Mouse (Mus musculus) E14TG2a.4 (cell line): ENCODE measurements around the gene Kcnj9.

Experiments
- CTCF ChIP-seq: conservative IDR thresholded peaks from 2 replicates; pipeline ENCODE4 v1.5.1; 2014; ENCODE audit warnings: low read length
- NANOG ChIP-seq: IDR thresholded peaks from 2 replicates; pipeline ENCODE4 v1.6.1; 2014; ENCODE audit warnings: borderline replicate concordance, low read length, mixed read lengths
- POU5F1 ChIP-seq: IDR thresholded peaks from 2 replicates; pipeline ENCODE4 v1.6.1; 2014; ENCODE audit warnings: low read length, borderline replicate concordance

DNA sequence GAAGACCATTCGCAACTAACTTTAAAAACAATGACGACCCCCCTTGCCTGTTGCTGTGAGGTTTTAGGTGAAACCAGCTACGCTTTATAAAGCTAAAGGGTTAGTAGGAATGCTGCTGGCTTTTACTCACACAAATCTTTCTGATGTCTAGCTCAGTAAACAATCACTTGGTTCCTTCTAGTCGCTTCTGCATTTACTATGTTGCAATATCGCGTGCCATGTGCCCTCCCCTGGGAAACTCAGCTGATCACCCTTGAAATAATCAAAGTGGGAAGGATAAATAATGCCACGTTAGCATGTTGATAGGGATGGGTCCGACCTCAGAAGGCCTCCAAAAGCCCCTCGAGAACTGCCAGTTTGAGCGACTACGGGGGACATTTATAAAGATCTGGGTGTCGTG, 18.3 kb upstream of the Kcnj9 start:
- TF ChIP-seq CTCF (no peak), POU5F1 (no peak), NANOG (no peak)
